Mouse (Mus musculus): ENCODE data around the gene Dnase2a. TPM values are rescaled to one million over a fixed set of nuclear protein-coding genes. Genes with fewer than 3 reads are reported as not detected.

Dnase2a gene
- polyA plus RNA-seq, 1 experiment from 2014 or later: 5.6 TPM

GRCm38 (mm10) chr8:84966603-84967002, 58.2 kb downstream of the Dnase2a start:
- no peak overlapping the region for H3K9ac ChIP-seq (replicated peaks)
- H3K27me3 ChIP-seq: no peaks in the 10 kb centered on the region
- 57% methylated on average over 3 of the region's 3 CpGs for WGBS
- H3K27ac ChIP-seq (replicated peaks): no peak overlapping the region
- H3K36me3 ChIP-seq: peaks cover 7% of the 10 kb centered on the region
- H3K4me1 ChIP-seq: peaks cover 42% of the 10 kb centered on the region
- 0 out of 2 replicates have a peak, but pooled peaks have one; percentile 2 for ATAC-seq (replicated peaks)
- no peaks in the 10 kb centered on the region for H3K9me3 ChIP-seq
- no peak overlapping the region for H3K4me3 ChIP-seq
- no peak overlapping the region for H3K4me2 ChIP-seq (replicated peaks)

GRCm38 (mm10) chr8:84967532-84968304, 59.4 kb downstream of the Dnase2a start:
- Histone ChIP-seq H3K4me3 (no peak overlapping the region), H3K4me1 (peaks cover 51% of the 10 kb centered on the region), H3K27me3 (no peaks in the 10 kb centered on the region), H3K9ac (replicated peaks) (no peak overlapping the region), H3K9me3 (no peaks in the 10 kb centered on the region), H3K27ac (replicated peaks) (no peak overlapping the region), H3K4me2 (replicated peaks) (no peak overlapping the region), H3K36me3 (peaks cover 18% of the 10 kb centered on the region)
- ATAC-seq (replicated peaks): no peak
- 89% methylated on average over 13 of the region's 13 CpGs for WGBS

GRCm38 (mm10) chr8:84968650-84969049, 60.3 kb downstream of the Dnase2a start:
- Histone ChIP-seq H3K27me3 (no peaks in the 10 kb centered on the region), H3K4me2 (replicated peaks) (peak overlapping the region; percentile 86), H3K4me3 (peak overlapping the region; percentile 74), H3K4me1 (peaks cover 53% of the 10 kb centered on the region), H3K27ac (replicated peaks) (peak overlapping the region; percentile 72), H3K9ac (replicated peaks) (peak overlapping the region; percentile 88), H3K9me3 (no peaks in the 10 kb centered on the region), H3K36me3 (peaks cover 27% of the 10 kb centered on the region)
- no peak for ATAC-seq (replicated peaks)
- WGBS: 9% methylated on average over 2 of the region's 2 CpGs

GRCm38 (mm10) chr8:84969241-84970134, 61.1 kb downstream of the Dnase2a start, which contains the start of the genes Gm49661, Prdx2 and Rnaseh2a:
Gene Gm49661 (minus strand): TSS chr8:84969433.
Gene Prdx2 (plus strand): TSS chr8:84969587.
Gene Rnaseh2a (minus strand): TSS chr8:84969767.
- peak within 1 kb of the TSS; percentile 86 for H3K4me2 ChIP-seq (replicated peaks)
- peaks cover 31% of the 10 kb centered on the region for H3K36me3 ChIP-seq
- under 1% methylated on average over 56 of the region's 56 CpGs for WGBS
- peak; percentile 76 for ATAC-seq (replicated peaks)
- no peaks in the 10 kb centered on the region for H3K9me3 ChIP-seq
- H3K9ac ChIP-seq (replicated peaks): peak within 1 kb of the TSS; percentile 88
- H3K27ac ChIP-seq (replicated peaks): peak within 1 kb of the TSS; percentile 72
- peak within 1 kb of the TSS; percentile 74 for H3K4me3 ChIP-seq
- H3K4me1 ChIP-seq: peaks cover 50% of the 10 kb centered on the region
- H3K27me3 ChIP-seq: no peaks in the 10 kb centered on the region

- peak overlapping the region; percentile 74 for H3K4me3 ChIP-seq
- peak overlapping the region; percentile 86 for H3K4me2 ChIP-seq (replicated peaks)
- peaks cover 51% of the 10 kb centered on the region for H3K4me1 ChIP-seq
- no peaks in the 10 kb centered on the region for H3K27me3 ChIP-seq
- H3K36me3 ChIP-seq: peaks cover 36% of the 10 kb centered on the region
- WGBS: 4% methylated on average over 21 of the region's 21 CpGs
- no peak for ATAC-seq (replicated peaks)
- H3K9me3 ChIP-seq: no peaks in the 10 kb centered on the region
- H3K9ac ChIP-seq (replicated peaks): peak overlapping the region; percentile 88
- H3K27ac ChIP-seq (replicated peaks): peak overlapping the region; percentile 72
Observed at GRCm38 (mm10) chr8:84970135-84970790, 61.9 kb downstream of the Dnase2a start.

- Histone ChIP-seq H3K27ac (replicated peaks) (peak overlapping the region; percentile 72), H3K9ac (replicated peaks) (peak overlapping the region; percentile 88), H3K4me3 (peak overlapping the region; percentile 74), H3K36me3 (peaks cover 38% of the 10 kb centered on the region), H3K27me3 (no peaks in the 10 kb centered on the region), H3K4me2 (replicated peaks) (peak overlapping the region; percentile 86), H3K9me3 (no peaks in the 10 kb centered on the region), H3K4me1 (peaks cover 54% of the 10 kb centered on the region)
- WGBS: 71% methylated on average over 5 of the region's 5 CpGs
- no peak for ATAC-seq (replicated peaks)
Observed at GRCm38 (mm10) chr8:84970913-84971312, 62.6 kb downstream of the Dnase2a start.

Small RNA genes lying within 50 kb of the gene (microRNA-seq; reads per million reads assigned to microRNA genes)
- gene Gm24197 (not detected), gene Mir7069 (1.8 reads per million)

Other genes with a start within 250 kb of the Dnase2a start
- gene Ier2, start 245.7 kb upstream of the Dnase2a start, polyA plus RNA-seq (2015; fragmentation: Nextera tagmentation; extraction: Ambion mirVana): 26.0 and 33.4 TPM in 2 replicates
- 62.4 and 64.0 TPM in 2 replicates for gene Trmt1, start 222.3 kb upstream of the Dnase2a start, polyA plus RNA-seq (2015; fragmentation: Nextera tagmentation; extraction: Ambion mirVana)
- gene Nacc1, start 220.7 kb upstream of the Dnase2a start, polyA plus RNA-seq (2015; fragmentation: Nextera tagmentation; extraction: Ambion mirVana): 15.5 and 16.4 TPM in 2 replicates
- gene Lyl1, start 207.1 kb upstream of the Dnase2a start, polyA plus RNA-seq (2015; fragmentation: Nextera tagmentation; extraction: Ambion mirVana): 2.1 and 2.5 TPM in 2 replicates
- gene G430095P16Rik, start 185.6 kb upstream of the Dnase2a start, polyA plus RNA-seq (2015; fragmentation: Nextera tagmentation; extraction: Ambion mirVana): 2.7 TPM in 2 replicates
- gene Nfix, start 108.2 kb upstream of the Dnase2a start, polyA plus RNA-seq (2015; fragmentation: Nextera tagmentation; extraction: Ambion mirVana): 413 and 445 TPM in 2 replicates
- 8.1 and 8.9 TPM in 2 replicates for gene Dand5, start 85.7 kb upstream of the Dnase2a start, polyA plus RNA-seq (2015; fragmentation: Nextera tagmentation; extraction: Ambion mirVana)
- 36.3 and 39.9 TPM in 2 replicates for gene Gadd45gip1, start 77.0 kb upstream of the Dnase2a start, polyA plus RNA-seq (2015; fragmentation: Nextera tagmentation; extraction: Ambion mirVana)
- 82.1 and 85.1 TPM in 2 replicates for gene Rad23a, start 67.9 kb upstream of the Dnase2a start, polyA plus RNA-seq (2015; fragmentation: Nextera tagmentation; extraction: Ambion mirVana)
- gene Calr, start 61.6 kb upstream of the Dnase2a start, polyA plus RNA-seq (2015; fragmentation: Nextera tagmentation; extraction: Ambion mirVana): 559 and 575 TPM in 2 replicates
- gene Farsa, start 51.6 kb upstream of the Dnase2a start, polyA plus RNA-seq (2015; fragmentation: Nextera tagmentation; extraction: Ambion mirVana): 122 and 127 TPM in 2 replicates
- gene Syce2, start 36.4 kb upstream of the Dnase2a start, polyA plus RNA-seq (2015; fragmentation: Nextera tagmentation; extraction: Ambion mirVana): 55.0 and 64.4 TPM in 2 replicates
- gene Gcdh, start 14.6 kb upstream of the Dnase2a start, polyA plus RNA-seq (2015; fragmentation: Nextera tagmentation; extraction: Ambion mirVana): 36.2 and 37.4 TPM in 2 replicates
- gene Klf1, start 6.6 kb upstream of the Dnase2a start, polyA plus RNA-seq (2015; fragmentation: Nextera tagmentation; extraction: Ambion mirVana): 0.75 and 0.87 TPM in 2 replicates
- gene Mast1, start 28.8 kb downstream of the Dnase2a start, polyA plus RNA-seq (2015; fragmentation: Nextera tagmentation; extraction: Ambion mirVana): 48.3 and 52.5 TPM in 2 replicates
- gene Rtbdn, start 38.4 kb downstream of the Dnase2a start, polyA plus RNA-seq (2015; fragmentation: Nextera tagmentation; extraction: Ambion mirVana): 2.0 and 2.3 TPM in 2 replicates
- not detected in 2 replicates for gene Gm49661, start 60.9 kb downstream of the Dnase2a start, polyA plus RNA-seq (2015; fragmentation: Nextera tagmentation; extraction: Ambion mirVana)
- gene Prdx2, start 61.0 kb downstream of the Dnase2a start, polyA plus RNA-seq (2015; fragmentation: Nextera tagmentation; extraction: Ambion mirVana): 1,445 and 1,467 TPM in 2 replicates
- 96.4 and 98.5 TPM in 2 replicates for gene Rnaseh2a, start 61.2 kb downstream of the Dnase2a start, polyA plus RNA-seq (2015; fragmentation: Nextera tagmentation; extraction: Ambion mirVana)
- gene Junb, start 70.2 kb downstream of the Dnase2a start, polyA plus RNA-seq (2015; fragmentation: Nextera tagmentation; extraction: Ambion mirVana): 7.6 TPM in 2 replicates
- 28.0 and 29.7 TPM in 2 replicates for gene Hook2, start 82.0 kb downstream of the Dnase2a start, polyA plus RNA-seq (2015; fragmentation: Nextera tagmentation; extraction: Ambion mirVana)
- gene Best2, start 106.0 kb downstream of the Dnase2a start, polyA plus RNA-seq (2015; fragmentation: Nextera tagmentation; extraction: Ambion mirVana): not detected in 2 replicates
- 152 and 154 TPM in 2 replicates for gene Asna1, start 116.7 kb downstream of the Dnase2a start, polyA plus RNA-seq (2015; fragmentation: Nextera tagmentation; extraction: Ambion mirVana)
- gene Trir, start 118.3 kb downstream of the Dnase2a start, polyA plus RNA-seq (2015; fragmentation: Nextera tagmentation; extraction: Ambion mirVana): 141 and 150 TPM in 2 replicates
- 57.9 and 64.1 TPM in 2 replicates for gene Tnpo2, start 128.4 kb downstream of the Dnase2a start, polyA plus RNA-seq (2015; fragmentation: Nextera tagmentation; extraction: Ambion mirVana)
- gene Fbxw9, start 151.5 kb downstream of the Dnase2a start, polyA plus RNA-seq (2015; fragmentation: Nextera tagmentation; extraction: Ambion mirVana): 63.0 and 67.1 TPM in 2 replicates
- gene Gm5741, start 159.4 kb downstream of the Dnase2a start, polyA plus RNA-seq (2015; fragmentation: Nextera tagmentation; extraction: Ambion mirVana): 1.2 and 2.0 TPM in 2 replicates
- 91.4 and 92.3 TPM in 2 replicates for gene Dhps, start 163.2 kb downstream of the Dnase2a start, polyA plus RNA-seq (2015; fragmentation: Nextera tagmentation; extraction: Ambion mirVana)
- 120 and 132 TPM in 2 replicates for gene Wdr83os, start 172.2 kb downstream of the Dnase2a start, polyA plus RNA-seq (2015; fragmentation: Nextera tagmentation; extraction: Ambion mirVana)
- gene Wdr83, start 172.7 kb downstream of the Dnase2a start, polyA plus RNA-seq (2015; fragmentation: Nextera tagmentation; extraction: Ambion mirVana): 62.1 and 62.3 TPM in 2 replicates
- 16.9 and 17.0 TPM in 2 replicates for gene Man2b1, start 174.7 kb downstream of the Dnase2a start, polyA plus RNA-seq (2015; fragmentation: Nextera tagmentation; extraction: Ambion mirVana)
- 3.8 and 4.1 TPM in 2 replicates for gene Zfp791, start 214.5 kb downstream of the Dnase2a start, polyA plus RNA-seq (2015; fragmentation: Nextera tagmentation; extraction: Ambion mirVana)
- gene Cks1brt, start 243.4 kb downstream of the Dnase2a start, polyA plus RNA-seq (2015; fragmentation: Nextera tagmentation; extraction: Ambion mirVana): not detected in 2 replicates